Mouse (Mus musculus) bone marrow macrophage, adult 2 months (primary cell): ENCODE results near the gene BC049715. TPM values are rescaled to one million over a fixed set of nuclear protein-coding genes. Genes with fewer than 3 reads are reported as not detected.

Source experiments
- H3K27ac ChIP-seq: 2 replicates; pipeline ENCODE4 v1.5.1; 2012; ENCODE audit warnings: low read depth, low read length; ENCODE audit not compliant: insufficient read depth
- H3K4me1 ChIP-seq: 2 replicates; pipeline ENCODE4 v1.6.1; 2012; ENCODE audit warnings: low read length; ENCODE audit not compliant: control insufficient read depth, insufficient read depth
- H3K4me3 ChIP-seq: 2 replicates; pipeline ENCODE4 v1.5.1; 2012; ENCODE audit warnings: mild to moderate bottlenecking, low read length, moderate library complexity; ENCODE audit not compliant: insufficient read depth
- CTCF ChIP-seq: IDR thresholded peaks from 2 replicates; pipeline ENCODE4 v1.5.1; 2012; ENCODE audit warnings: low read depth, mild to moderate bottlenecking, low read length, moderate library complexity
- POLR2A ChIP-seq: IDR thresholded peaks from 2 replicates; pipeline ENCODE4 v1.6.1; 2012; ENCODE audit warnings: mild to moderate bottlenecking, low read depth, low read length, borderline replicate concordance
- polyA plus RNA-seq: library from polyadenylated mRNA; stranded (reverse); fragments of >200 nt; gene quantifications from 2 replicates; pipeline ENCODE4 v1.2.4, GENCODE M21; 2012; ENCODE audit not compliant: missing spikeins, insufficient read depth, insufficient read length

BC049715 gene
- polyA plus RNA-seq, 1 experiment: 5.1 TPM

DNA sequence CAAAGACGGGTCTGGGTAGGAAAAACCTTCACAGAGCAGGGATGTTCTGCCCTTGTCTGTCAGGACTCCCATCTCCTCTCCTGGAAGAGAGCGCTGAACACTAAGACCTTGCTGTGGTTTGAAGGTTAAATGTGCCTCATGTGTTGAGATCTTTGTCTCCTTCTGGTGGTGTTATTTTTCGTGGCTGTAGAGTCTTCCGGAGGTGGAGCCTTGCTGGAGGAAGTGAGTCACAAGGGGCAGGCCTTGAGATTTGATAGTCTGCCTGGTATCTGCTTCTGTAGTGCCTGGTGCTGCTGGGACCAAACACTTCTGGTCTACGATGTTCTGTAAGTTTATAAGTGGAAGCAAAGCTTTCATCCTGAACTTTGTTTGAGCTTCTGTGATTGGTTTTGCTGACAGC lies 21.5 kb downstream of the BC049715 start:
- no peak overlapping the region for H3K27ac ChIP-seq
- no peak overlapping the region for H3K4me3 ChIP-seq
- TF ChIP-seq POLR2A (no peak), CTCF (no peak)
- no peaks in the 10 kb centered on the region for H3K4me1 ChIP-seq

DNA sequence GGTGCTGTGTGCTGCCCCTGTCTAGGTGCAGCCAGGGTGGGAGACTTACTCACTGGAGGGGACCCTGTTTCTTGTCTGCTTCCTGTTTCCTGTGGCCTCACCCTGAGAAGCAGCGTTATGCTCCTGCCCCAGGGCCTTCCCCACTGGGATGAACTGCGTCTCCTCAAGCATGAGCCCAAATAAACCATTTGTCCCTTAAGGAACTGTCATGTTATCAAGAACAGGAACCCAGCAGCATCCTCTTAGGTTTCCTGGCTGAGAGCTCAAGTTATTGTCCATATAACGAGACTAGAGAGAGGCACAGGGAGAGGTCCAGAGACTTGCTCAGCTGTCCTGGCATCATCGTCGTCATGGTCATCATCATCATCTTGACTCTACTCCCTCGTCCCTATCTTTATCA lies 22.8 kb downstream of the BC049715 start:
- Histone ChIP-seq H3K4me1 (no peaks in the 10 kb centered on the region), H3K27ac (no peak overlapping the region), H3K4me3 (no peak overlapping the region)
- no peak for TF ChIP-seq POLR2A
- TF ChIP-seq CTCF: no peak

DNA sequence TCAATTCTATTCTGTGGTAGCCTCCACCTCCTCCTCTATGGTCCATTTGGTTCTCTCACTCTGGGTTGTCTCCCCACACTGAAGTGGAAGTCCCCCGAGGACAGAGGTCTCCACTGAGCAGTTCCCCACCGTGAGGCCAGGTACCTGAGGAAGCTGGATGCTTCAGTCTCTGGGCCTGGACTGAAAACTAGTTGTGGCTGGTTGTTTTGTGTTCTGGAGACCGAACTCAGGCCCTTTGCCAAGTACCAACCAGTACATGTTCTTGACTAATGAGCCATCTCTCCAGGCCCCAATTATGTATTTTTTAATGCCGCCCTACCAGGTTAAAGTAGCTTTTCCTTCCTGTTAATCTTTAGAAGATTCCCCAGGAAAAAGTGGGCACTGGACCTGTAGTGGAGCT lies 24.9 kb downstream of the BC049715 start:
- Histone ChIP-seq H3K27ac (no peak overlapping the region), H3K4me3 (no peak overlapping the region), H3K4me1 (peaks cover 9% of the 10 kb centered on the region)
- no peak for TF ChIP-seq POLR2A
- no peak for TF ChIP-seq CTCF

DNA sequence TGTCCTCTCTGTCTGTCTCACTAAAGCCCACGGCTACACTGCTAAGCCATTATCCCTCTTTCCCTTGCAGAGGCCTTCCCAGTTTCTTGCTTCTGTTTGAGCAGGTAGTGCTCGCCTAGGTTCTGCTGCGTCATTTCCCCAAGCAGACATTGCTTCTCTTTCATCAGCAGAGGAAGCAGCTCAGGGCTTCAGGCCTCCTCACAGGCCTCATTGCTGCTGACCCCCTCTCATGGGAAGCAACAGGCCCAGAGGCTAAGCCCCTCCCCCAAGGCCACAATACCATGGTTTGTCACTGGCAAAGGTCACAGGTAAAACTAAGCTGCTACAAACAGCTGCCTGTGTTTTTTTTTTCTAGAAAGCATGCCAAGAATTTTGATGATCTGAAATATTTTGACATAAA lies 25.3 kb downstream of the BC049715 start:
- no peak for TF ChIP-seq CTCF
- TF ChIP-seq POLR2A: no peak
- H3K4me3 ChIP-seq: no peak overlapping the region
- no peak overlapping the region for H3K27ac ChIP-seq
- H3K4me1 ChIP-seq: peaks cover 9% of the 10 kb centered on the region

DNA sequence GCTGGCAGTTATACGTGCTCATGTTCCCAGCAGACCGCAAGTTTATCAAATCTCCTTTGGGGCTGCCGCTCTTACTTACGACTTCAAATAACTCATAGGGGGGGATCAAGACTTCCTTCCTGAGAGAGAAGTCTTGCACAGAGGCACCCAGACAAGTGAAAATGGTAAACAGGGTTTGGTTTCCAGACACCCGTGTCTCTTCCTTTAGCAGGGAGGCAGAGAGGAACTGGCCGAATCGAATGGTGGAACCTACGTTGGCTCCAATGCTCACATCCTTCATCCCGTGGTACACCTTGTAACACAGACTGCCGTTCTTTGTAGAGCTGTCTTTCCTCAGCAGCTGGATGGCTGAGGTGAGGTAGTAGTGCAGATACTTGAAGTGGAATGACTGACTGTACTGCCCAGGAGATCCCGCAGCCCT lies 26.9 kb downstream of the BC049715 start:
- no peak for TF ChIP-seq POLR2A
- no peak for TF ChIP-seq CTCF
- H3K4me1 ChIP-seq: peaks cover 9% of the 10 kb centered on the region
- no peak overlapping the region for H3K27ac ChIP-seq
- no peak overlapping the region for H3K4me3 ChIP-seq

DNA sequence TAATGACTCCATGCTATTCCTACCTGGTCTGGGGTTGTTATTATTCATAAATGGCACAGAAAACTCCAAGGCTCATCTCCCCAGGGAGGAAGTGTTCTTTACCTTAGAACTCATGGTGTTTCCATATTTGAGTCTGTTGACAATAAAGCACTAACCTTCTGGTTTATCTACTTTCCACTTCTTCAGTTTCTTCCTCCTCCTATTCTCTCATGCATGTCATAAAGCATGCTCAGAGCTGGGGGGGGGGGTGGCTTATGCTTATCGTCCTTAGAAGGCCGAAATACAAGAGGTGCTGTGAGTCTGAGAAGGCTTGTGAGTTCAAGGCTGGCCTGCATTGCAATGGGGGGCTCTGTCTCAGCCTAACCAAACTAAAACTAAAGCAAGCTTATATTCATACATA lies 27.8 kb downstream of the BC049715 start:
- no peak overlapping the region for H3K4me3 ChIP-seq
- H3K4me1 ChIP-seq: peaks cover 9% of the 10 kb centered on the region
- no peak for TF ChIP-seq CTCF
- no peak for TF ChIP-seq POLR2A
- H3K27ac ChIP-seq: no peak overlapping the region

DNA sequence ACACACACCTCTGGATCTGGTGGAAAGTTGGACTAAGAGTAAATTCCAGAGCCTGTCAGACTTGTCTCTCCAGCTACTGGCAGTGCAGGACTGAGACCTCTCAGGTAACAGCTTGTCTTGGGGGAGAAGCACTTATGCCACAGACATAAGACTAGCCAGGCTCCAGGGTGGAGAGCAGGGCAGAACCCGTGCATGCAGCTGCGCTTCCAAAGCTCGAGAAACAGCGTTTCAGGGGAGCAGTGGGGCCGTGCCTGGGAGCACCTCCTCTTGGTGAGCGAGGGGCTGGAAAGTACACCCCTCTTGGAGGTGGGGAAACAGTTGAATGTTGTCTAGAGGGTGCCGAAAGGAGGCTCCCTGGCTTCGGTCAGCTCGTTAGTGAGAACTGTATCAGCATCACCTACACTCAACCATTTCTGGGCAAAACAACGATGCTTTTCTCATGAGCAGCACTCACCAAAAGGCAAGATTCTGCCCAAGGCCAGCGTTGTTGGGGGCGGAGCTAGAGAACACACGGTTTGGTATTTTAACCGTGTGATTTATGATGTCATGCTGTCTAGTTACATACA lies 28.7 kb downstream of the BC049715 start:
- H3K4me1 ChIP-seq: peaks cover 10% of the 10 kb centered on the region
- no peak overlapping the region for H3K27ac ChIP-seq
- TF ChIP-seq POLR2A (no peak), CTCF (no peak)
- no peak overlapping the region for H3K4me3 ChIP-seq

DNA sequence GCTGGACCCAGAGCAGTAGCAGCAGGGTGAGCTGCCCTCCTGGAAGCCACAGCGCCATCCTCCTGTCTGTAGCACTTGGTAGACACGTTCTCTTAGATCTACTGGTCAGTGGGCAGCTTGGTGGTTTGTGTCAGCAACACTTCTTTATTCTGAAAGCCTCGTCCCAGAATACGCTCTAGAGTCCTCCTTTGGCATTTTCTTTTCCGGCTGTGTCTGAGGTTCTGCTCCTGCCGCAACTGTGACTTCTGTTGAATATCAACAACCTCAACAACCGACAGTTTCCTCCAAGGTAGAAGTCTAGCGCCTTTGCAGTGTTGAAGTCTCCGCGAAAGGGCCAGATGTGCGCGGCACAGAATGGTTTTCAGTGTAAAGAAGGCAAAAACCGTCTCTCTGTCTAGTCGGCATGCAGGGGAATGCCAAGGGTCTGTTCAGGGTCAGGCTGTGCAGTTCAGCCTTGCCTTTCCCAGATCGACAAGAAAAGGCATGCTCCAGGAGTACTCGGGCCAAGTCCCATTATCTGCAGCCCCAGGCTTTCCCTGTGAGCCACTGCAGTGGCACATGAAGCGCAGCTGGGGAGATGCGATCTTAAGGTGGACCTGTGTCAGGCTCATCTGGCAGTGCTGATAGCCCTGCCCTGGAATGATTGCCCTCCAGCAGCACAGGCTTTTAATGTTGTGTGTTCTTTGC lies 29.9 kb downstream of the BC049715 start, which contains the start of gene Art4:
Art4 (minus strand) TSS at position 548 of the 687 bp plus-strand sequence.
- TF ChIP-seq POLR2A (no peak), CTCF (no peak)
- Histone ChIP-seq H3K4me1 (peaks cover 11% of the 10 kb centered on the region), H3K27ac (no peak within 1 kb of the TSS), H3K4me3 (no peak within 1 kb of the TSS)

DNA sequence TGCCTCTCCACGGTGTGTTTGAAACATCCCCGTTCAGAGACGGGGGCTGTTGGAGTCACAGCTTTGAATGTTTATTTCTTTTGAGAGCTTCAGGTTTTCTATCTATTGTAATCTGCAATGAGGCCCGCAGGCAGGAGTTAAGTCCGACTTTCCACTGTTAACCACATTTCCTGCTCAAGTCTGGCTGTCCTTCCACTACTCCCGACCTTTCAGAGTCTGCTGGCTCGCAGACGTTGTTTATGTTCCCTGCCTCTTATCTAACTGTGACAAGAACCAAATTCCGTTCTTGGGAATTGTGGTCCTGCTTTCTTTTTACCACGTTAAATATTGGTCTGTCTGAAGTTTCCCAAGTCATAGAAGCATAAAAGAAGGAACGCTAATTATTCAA lies 30.4 kb downstream of the BC049715 start:
- TF ChIP-seq POLR2A (no peak), CTCF (no peak)
- Histone ChIP-seq H3K27ac (no peak overlapping the region), H3K4me3 (no peak overlapping the region), H3K4me1 (peaks cover 11% of the 10 kb centered on the region)

DNA sequence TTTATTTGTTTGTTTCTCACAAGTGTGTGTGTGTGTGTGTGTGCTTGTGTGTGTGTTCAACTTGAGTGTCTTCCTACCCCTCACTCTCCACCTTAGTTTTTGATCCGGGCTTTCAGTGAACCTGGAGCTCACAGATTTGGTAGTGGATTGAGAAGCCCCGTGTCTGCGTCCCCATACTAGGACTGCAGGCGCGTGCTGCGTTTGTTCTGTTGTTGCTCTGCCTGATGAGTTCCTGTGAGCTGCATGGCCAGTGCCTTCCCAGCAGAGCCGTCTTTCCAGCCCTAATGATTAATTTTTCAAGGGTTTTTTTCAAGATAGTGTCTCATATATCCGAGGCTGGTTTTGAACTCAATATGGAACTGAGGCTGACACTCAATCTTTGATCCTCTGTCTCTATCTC lies 31.0 kb downstream of the BC049715 start:
- no peak overlapping the region for H3K4me3 ChIP-seq
- H3K27ac ChIP-seq: no peak overlapping the region

More for the DNA sequence above, 31.0 kb downstream of the BC049715 start:
- peaks cover 11% of the 10 kb centered on the region for H3K4me1 ChIP-seq
- TF ChIP-seq POLR2A: no peak
- no peak for TF ChIP-seq CTCF
